Mouse (Mus musculus) fat pad, adult 2 months (tissue): ENCODE data around the gene Ppp1r1b.

Source experiments
- DNase-seq: peaks from one replicate; pipeline ENCODE4 v3.0.0-alpha.2; 2011; ENCODE audit warnings: low read depth, low spot score; ENCODE audit errors: extremely low read depth

Gene Ppp1r1b

GRCm38 (mm10) chr11:98346168-98346567, 2.0 kb upstream of the Ppp1r1b start:
- DNase-seq = no peak

GRCm38 (mm10) chr11:98347385-98348082, 670 bp upstream of the Ppp1r1b start:
- no peak for DNase-seq

DNA sequence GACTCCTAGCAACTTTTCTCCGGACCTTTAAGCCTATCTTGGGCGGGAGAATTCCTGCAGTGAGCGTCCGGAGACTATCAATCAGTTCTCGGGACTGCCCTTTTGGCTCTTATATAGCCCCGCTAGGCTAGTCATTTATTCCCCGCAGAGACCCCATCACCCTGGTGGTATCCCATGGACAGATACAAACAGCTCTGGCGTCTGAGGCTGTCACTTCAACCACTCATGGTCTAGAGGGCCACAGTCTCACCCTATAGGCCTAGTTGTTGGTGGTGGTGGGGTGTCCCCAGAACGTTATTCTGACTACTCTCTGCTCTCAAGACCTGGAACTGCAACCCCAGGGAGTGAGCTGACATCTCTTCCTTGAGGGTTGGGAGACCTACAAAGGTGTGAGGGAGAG, 1.1 kb downstream of the Ppp1r1b start:
- no peak for DNase-seq

- DNase-seq = no peak
Observed at GRCm38 (mm10) chr11:98352272-98352990, 4.2 kb downstream of the Ppp1r1b start.

DNA sequence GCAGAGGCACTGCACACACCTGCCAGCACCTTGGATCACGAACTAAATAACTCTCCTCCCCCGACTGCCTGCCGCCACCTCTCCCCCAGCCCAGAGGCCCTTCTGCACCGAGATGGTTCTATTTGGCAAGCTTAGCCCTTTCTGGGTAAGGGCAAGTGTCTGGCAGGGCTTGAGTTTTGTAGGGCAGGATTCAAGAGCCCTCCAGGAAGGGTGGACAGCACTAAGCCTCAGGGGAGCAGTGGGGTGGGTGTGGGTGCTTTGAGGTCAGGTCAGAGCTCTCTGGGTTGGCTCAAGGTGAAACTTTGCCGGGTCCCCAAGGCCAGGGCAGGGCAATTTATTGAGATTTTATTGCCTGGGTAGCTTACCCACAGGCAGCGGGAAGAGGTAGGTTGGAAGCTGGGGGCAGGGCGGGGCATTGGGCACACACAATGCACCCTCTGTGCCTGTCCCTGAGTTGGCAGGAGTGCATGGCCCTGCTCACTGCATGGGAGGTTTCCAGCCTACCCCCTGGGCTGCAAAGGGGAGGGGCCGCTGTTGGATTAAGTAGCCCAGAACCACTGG, 5.5 kb downstream of the Ppp1r1b start:
- DNase-seq = no peak

GRCm38 (mm10) chr11:98354445-98354844, 6.2 kb downstream of the Ppp1r1b start:
- no peak for DNase-seq

- no peak for DNase-seq
Observed at GRCm38 (mm10) chr11:98355732-98356299, 7.6 kb downstream of the Ppp1r1b start.

GRCm38 (mm10) chr11:98356625-98357394, 8.6 kb downstream of the Ppp1r1b start:
- no peak for DNase-seq

DNA sequence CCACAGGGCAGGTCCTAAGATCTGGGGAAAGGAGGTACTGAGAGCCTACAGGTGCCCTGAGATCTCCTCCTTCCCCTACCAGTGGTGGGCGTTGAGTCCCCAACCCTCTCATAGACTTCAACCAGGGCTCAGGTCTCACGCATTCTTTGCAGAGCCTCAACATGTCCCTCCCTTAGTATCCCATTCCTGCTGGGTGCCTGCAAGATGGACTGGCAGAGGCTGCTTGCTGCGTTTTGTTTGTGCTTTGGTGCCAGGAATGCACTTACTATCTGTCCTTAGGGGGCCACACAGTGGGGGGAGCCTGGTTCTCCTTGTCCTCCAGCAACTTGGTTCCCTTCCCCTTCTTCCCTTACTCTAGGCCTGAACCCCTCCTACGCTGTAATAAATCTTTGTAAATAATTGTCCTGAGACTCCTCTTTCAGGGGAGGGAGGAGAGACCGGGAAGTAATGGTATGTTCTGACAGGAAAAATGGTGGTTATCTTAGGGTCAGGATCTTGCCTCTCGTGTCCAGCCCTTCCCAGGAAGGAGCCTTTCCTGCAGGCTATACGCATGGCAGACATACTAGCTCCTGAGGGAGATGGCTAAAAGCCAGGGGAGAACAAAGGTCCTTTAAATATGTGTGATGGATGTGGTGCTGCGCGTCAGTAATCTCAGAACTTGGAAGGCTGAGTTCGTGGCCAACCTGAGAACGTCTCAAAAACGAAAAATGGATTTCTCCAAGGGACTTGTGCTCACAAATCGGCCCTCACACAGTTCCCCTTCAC, 9.4 kb downstream of the Ppp1r1b start:
- DNase-seq = no peak

DNA sequence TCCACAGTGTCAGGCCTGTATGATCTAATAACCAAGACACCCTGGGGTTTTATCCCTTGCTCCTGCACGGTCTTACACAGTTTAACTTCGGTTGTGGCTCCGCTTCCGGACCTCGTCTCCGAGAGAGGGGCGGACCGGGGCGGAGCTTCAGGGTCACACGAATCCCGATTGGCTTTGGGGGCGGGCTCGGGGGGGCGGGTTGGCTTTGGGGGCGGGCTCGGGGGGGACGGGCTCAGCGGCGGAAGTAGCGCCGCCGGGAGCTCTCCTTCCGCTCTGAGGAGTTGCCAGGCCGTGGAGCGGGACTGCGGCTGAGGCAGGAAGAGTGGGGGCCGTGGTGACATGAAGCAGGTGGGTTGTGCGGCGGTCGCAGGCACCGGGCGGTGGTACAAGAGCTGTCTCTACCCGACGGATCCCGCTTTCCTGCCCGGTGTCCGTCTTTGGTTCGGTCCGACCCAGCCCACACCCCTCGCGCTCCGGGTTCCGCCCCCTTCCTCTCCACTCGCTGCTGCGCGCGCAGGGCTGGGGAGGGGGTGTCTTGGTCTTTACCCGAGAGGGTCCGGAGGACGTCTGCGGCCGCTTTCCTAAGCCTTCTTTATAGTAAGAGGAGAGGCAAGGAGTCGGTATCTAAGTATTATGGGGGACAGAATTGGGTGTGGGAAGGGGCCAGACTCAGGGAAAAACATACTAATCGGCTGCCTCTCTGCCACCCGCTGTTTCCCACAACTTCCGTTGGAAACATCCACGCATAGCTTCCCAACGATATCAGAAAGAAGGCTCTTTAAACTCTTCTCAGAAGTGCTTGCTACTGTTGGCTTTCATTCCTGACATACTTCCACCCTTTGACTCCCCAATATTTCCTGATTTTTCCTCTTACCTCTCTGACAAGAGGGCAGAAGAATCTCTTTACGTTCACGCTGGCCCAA, 10.2 kb downstream of the Ppp1r1b start, which contains the start of gene Stard3:
Stard3 (plus strand) TSS at position 208 of the 923 bp plus-strand sequence.
- no peak for DNase-seq

DNA sequence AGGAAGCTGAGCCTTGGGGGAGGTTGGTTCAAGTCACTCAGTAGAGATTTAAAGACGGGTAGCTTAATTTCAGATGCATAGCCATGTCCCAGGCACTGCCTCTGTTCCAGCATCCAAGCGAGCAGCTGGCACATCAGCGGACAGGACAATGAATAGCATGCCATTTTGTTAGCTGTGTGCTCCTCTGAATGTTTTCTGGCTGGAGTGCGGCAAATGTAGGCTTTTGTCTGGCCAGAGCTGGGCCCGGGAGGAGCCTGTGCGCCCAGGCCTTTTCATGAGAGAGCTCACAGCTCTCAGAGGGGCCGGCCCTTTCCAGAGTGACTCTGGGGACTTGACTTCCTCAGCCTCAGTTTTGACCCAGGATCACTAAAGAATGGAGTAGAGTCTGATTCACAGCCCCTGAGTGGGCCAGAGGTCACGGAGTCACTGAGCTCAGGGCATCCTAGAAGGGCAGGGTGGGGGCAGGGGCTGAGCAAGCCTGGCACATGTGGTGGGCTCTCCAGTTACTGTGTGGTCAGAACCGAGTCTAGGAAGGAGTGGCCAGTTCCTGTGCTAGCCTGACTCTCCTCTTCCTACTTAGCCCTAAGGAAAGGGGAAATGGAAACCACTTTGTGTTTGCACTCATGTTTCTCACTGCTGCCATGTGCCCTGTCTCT, 12.8 kb downstream of the Ppp1r1b start:
- DNase-seq = no peak

- DNase-seq = no peak
Observed at GRCm38 (mm10) chr11:98363817-98364216, 15.6 kb downstream of the Ppp1r1b start.

- DNase-seq = no peak
Observed at GRCm38 (mm10) chr11:98364410-98364809, 16.2 kb downstream of the Ppp1r1b start.

- no peak for DNase-seq
Observed at GRCm38 (mm10) chr11:98366290-98366689, 18.1 kb downstream of the Ppp1r1b start.

GRCm38 (mm10) chr11:98367171-98367862, 19.1 kb downstream of the Ppp1r1b start:
- no peak for DNase-seq

DNA sequence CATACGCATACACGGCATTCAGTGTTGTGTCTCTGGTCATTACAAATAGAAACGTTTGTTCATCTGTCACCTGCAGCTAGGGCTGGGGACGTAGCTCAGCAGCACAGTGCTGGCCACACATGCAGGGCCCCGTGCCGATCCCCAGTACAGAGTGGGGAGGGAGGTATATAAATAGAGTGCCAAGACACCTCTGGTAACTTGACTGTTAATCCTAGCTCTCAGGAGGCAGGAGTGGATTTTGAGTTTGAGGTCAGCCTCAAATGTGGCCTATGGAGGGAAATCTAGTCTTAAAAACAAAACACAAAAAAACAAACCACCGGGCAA, 19.6 kb downstream of the Ppp1r1b start:
- DNase-seq = no peak

GRCm38 (mm10) chr11:98369337-98369736, 21.1 kb downstream of the Ppp1r1b start:
- DNase-seq = no peak

- no peak for DNase-seq
Observed at GRCm38 (mm10) chr11:98370588-98370987, 22.4 kb downstream of the Ppp1r1b start.
